12 mouse cellular contexts compared by ENCODE assay signal in genomic region chr1:194677878-194678277, GRCm38 (mm10). TPM values are rescaled to one million over a fixed set of nuclear protein-coding genes. Genes with fewer than 3 reads are reported as not detected.
DNase-seq lines count a peak whose midpoint lies in the region; ATAC-seq lines count a peak whose summit lies in the region.
"Had no signal": no experiment of that assay in that cellular context is flagged by ENCODE, and none has a peak within 500 bp of the region (broad histone marks: within the 10 kb centered on the region; RNA-seq: fewer than 3 reads in every experiment).

No protein-coding gene starts in this region.

- 81% methylated on average over 3 of the region's 3 CpGs for WGBS in heart, embryonic 12.5 days
- 33% methylated on average over 3 of the region's 3 CpGs for WGBS in embryonic facial prominence, embryonic 10.5 days

- H3K4me3 ChIP-seq in heart, embryonic 12.5 days, result no peak overlapping the region
- H3K4me3 ChIP-seq in embryonic facial prominence, embryonic 10.5 days, result no peak overlapping the region
- H3K4me3 ChIP-seq: heart, embryonic 13.5 days; midbrain, embryonic 10.5 days had no signal

- H3K9ac ChIP-seq in heart, embryonic 12.5 days, result no peak overlapping the region
- H3K9ac ChIP-seq: heart, embryonic 13.5 days had no signal

- peaks cover 70% of the 10 kb centered on the region for H3K4me1 ChIP-seq in heart, embryonic 12.5 days (replicated peaks)
- peaks cover 66% of the 10 kb centered on the region for H3K4me1 ChIP-seq in embryonic facial prominence, embryonic 10.5 days

- no peaks in the 10 kb centered on the region for H3K9me3 ChIP-seq in heart, embryonic 12.5 days (replicated peaks)
- H3K9me3 ChIP-seq in embryonic facial prominence, embryonic 10.5 days, result no peaks in the 10 kb centered on the region
- H3K9me3 ChIP-seq: heart, embryonic 13.5 days; midbrain, embryonic 10.5 days had no signal

- no peak for ATAC-seq in heart, embryonic 12.5 days (ENCODE audit: insufficient number of reproducible peaks, low FRiP score)
- ATAC-seq in megakaryocyte progenitor cell, adult 5-6 weeks (replicated peaks; ENCODE audit: poor library complexity), result no peak
- ATAC-seq: forebrain, embryonic 16.5 days had no signal

- peak; percentile 94 for DNase-seq in heart, adult 11 months
- DNase-seq in 3T3-L1 (ENCODE audit: low read depth, low spot score), result peak; percentile 90
- peak; percentile 30 for DNase-seq in embryonic facial prominence, embryonic 10.5 days (ENCODE audit: low spot score)
- peak; percentile 44 to 75 for DNase-seq in kidney, postnatal 25 days
- no peak for DNase-seq in ovary, postnatal 14 days (ENCODE audit: low spot score)
- no peak for DNase-seq in thymus, adult 18-20 months
- DNase-seq: thymus, postnatal 4 days had no signal

- no peak overlapping the region for H3K27ac ChIP-seq in heart, embryonic 12.5 days (ENCODE audit: poor library complexity, severe bottlenecking)
- H3K27ac ChIP-seq in embryonic facial prominence, embryonic 10.5 days (replicated peaks), result peak overlapping the region; percentile 40; the same call in 1 of the 2 replicates

- no peaks in the 10 kb centered on the region for H3K36me3 ChIP-seq in heart, embryonic 12.5 days
- no peaks in the 10 kb centered on the region for H3K36me3 ChIP-seq in embryonic facial prominence, embryonic 10.5 days (replicated peaks)
- H3K36me3 ChIP-seq: heart, embryonic 13.5 days; midbrain, embryonic 10.5 days had no signal

- no peak overlapping the region for H3K4me2 ChIP-seq in heart, embryonic 12.5 days
- H3K4me2 ChIP-seq: heart, embryonic 13.5 days had no signal

- no peaks in the 10 kb centered on the region for H3K27me3 ChIP-seq in heart, embryonic 12.5 days (replicated peaks)
- no peaks in the 10 kb centered on the region for H3K27me3 ChIP-seq in embryonic facial prominence, embryonic 10.5 days (replicated peaks; ENCODE audit: low read depth, poor library complexity, severe bottlenecking)
- H3K27me3 ChIP-seq: heart, embryonic 13.5 days had no signal

RNA-seq across cellular contexts. Expression of gene Plxna2, which starts 59.9 kb away (rescaled TPM):
- 8.0 and 9.5 TPM in 2 replicates for polyA plus RNA-seq in heart, embryonic 12.5 days (2016; fragmentation: Nextera tagmentation; extraction: Ambion mirVana)
- polyA plus RNA-seq in embryonic facial prominence, embryonic 10.5 days (2016; fragmentation: Nextera tagmentation; extraction: Ambion mirVana), result 12.9 and 15.3 TPM in 2 replicates
- total RNA-seq in megakaryocyte progenitor cell, adult 5-6 weeks (2015), result 0.39 and 0.72 TPM in 2 replicates
- total RNA-seq in megakaryocyte progenitor cell, adult 5-6 weeks (2017), result 0.17 and 0.34 TPM in 2 replicates

Comparison
In these comparisons a context has a peak if more than half of its experiments do, and no peak if none do; other contexts are left out.
1. DNase-seq: peak in heart, adult 11 months (single experiment), 3T3-L1 (single experiment), embryonic facial prominence, embryonic 10.5 days (single experiment) and kidney, postnatal 25 days (2 of 2); none in ovary, postnatal 14 days (single experiment) and thymus, adult 18-20 months (0 of 2).